Mouse (Mus musculus) CD4-positive, CD25-positive, alpha-beta regulatory T cell, adult 2 months (primary cell): ENCODE measurements at regions not wholly inside any gene's neighbourhood (a gene's known extent, or its start where the extent isn't known, plus 50 kb on each side); places are given as distances from the start of the nearest gene placed in this dataset.
A peak's percentile ranks its signal among the peaks of the same experiment; 100 is the strongest.

Source experiments
- DNase-seq: peaks from one replicate; pipeline ENCODE4 v3.0.0-alpha.2; 2012; ENCODE audit warnings: low read depth, low spot score

DNA sequence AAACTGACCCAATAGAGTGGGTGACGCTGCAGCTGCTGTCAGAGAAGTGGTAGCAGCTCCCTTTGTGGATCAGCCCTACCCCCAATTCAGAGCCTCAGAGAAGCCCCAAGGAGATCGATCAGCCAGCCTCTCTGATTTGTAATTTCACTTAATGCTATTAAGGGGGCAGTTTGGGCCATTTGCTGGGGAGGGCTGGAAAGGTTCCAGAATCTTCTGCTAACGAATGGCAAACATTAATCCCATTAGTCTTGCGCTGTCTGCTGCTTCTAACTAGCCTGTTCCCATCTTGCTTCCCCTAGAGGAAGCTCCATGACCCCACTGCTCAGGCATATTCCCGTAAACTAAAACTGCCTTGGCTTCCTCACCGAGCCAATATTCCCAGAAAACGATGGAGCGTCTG lies 59.9 kb upstream of the Lrrn2 start:
- no peak for DNase-seq

DNA sequence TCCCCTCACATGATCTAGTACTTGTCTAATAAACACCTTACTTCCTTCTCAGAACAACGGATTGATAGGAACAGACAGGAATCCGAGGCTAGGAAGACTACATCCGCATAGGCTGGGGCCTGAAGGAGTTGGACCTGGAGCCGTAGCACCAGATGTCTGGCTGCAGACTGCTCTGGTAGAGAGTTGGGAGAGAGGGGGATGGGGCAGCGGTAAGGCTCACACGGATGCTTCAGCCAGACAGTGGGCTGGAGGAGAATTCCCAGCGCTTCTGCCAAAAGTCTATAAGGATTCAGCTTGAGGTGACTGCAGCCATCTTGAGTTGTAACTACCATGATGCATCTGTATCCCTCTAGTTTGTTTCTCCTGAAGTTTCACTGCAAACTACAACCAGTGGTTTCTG lies 61.8 kb upstream of the Lrrn2 start:
- no peak for DNase-seq

DNA sequence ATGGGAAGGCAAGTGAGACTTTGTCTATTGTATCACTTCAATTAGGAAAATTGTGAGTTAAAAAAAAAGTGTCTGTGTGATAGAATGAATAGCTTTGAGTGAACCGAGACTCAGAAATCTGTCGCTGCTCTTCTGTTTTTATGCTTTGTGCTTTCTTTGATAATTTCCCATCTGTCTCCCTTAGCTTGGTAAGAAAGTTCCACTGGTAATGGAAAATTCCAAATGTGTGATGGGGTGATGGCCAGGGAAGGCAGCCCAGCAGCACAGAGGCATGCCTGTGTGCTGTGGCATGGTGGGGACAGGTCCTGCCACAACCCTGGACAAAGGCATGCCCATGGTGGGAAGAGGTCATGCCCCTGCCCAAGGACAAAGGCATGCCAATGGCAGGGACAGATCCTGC lies 62.7 kb upstream of the Lrrn2 start:
- DNase-seq, result no peak

DNA sequence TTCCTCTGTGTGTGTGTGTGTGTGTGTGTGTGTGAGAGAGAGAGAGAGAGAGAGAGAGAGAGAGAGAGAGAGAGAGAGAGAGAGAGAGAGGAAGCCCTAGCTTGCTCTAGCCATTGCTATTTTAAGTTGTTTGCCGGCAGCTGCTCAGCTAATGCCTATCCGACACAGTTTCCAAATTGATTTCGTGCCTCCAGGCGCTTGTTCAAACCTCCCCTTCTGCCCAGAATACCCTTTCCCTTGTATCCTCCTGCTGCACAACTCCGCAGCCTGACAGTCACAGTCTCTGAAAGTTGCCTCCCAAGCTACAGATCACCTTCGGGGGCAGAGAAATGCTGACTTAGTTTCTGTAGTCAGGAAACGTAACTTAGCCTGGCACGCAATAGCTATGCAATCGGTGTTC lies 63.9 kb upstream of the Nfasc start:
- DNase-seq, result no peak

DNA sequence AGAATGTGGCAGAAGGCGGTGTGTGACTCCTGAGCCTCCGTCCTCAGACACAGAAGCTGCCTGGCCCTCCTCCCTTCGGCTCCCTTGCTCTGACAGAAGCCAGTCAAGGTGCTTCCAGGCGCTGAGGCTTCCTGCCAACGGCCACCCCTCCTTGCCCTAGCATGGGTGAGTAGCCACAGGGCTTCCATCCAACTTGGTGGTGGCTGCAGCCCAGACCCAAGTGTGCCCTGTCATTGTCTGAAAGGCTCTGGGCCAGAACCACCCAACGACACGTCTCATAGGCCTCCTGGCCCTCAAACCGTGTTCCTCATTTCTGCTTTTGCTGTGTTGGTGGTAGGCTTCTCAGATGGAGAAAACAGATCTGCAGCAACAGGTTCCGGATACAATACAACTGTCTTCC lies 62.2 kb upstream of the Nfasc start:
- no peak for DNase-seq

DNA sequence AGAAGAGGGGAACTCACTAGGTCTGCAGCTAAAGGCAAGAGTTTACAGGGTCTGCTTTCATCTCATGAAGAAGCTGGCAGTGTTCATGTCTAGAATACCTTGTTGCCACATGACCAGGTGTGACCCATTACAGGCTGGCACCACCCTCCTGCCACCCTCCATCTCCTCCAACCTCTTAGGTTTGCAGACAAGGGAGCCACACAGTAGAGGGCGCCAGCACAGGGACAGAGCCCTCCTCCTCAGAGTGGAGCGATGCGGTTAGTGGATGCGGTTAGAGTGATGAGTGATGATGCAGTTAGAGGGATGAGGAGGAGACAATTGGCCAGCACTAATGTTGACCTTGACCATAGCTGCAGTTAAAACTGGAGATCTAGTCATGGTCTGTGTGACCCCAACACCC lies 60.8 kb upstream of the Nfasc start:
- DNase-seq, result no peak

DNA sequence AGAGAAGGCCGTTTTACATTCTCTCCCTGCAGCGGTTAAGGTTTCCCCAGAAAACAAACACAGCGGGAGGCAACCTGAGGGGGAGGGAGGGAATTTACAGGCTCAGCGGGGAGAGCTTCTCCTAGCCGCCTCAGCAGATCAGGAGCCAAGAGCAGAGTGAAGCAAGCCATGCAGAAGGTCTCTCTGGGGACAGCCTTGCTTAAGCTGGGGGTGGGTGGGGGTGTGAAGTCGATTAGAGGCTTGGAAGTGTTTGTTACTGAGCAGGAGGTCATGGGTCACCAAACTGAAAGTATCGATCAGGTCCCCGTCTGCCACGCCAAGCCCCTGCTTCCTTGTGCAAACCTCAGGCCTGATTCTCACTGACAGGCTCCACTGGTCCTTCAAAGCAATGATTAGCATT lies 58.7 kb upstream of the Nfasc start:
- no peak for DNase-seq

DNA sequence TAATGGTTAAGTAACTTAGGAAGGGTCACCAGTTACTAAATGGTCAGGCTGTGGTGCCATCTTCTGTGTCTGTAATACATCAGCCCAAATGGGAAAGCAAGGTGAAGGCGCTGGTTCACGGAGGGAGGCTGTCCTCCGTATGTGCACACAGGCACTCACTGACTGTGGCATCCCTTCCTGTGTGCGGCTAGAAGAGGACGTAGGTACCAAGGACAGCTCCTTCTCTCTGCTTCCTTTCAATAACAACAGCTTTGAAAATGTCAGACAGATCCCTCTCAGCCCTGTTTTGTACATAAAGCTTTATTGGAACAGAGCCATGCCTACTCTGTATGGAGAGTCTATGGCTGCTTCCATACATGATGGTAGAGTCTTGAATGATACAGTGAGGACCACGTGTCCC lies 57.7 kb upstream of the Nfasc start:
- peak; percentile 9 for DNase-seq

DNA sequence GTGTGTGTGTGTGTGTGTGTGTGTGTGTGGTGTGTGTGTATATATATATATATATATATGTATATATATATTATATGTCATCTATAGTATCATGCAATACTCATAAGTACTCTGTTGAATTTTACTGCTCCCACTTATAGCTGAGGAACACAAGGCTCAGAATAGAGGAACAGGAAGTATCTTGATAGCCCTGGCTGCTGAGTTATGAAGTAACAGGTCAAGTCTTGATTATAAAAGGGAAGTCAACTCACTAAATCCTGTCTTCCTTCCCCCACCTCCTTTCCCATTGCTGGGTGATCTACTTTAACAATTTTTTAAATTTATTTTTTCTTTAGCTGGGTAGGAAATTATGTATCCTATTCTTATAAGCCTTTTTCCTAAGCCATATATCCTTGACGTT lies 52.9 kb upstream of the Nfasc start:
- DNase-seq, result no peak
